Mouse (Mus musculus): ENCODE data around the gene Arhgap33.
A peak's percentile ranks its signal among the peaks of the same experiment; 100 is the strongest.

The Arhgap33 gene

DNA sequence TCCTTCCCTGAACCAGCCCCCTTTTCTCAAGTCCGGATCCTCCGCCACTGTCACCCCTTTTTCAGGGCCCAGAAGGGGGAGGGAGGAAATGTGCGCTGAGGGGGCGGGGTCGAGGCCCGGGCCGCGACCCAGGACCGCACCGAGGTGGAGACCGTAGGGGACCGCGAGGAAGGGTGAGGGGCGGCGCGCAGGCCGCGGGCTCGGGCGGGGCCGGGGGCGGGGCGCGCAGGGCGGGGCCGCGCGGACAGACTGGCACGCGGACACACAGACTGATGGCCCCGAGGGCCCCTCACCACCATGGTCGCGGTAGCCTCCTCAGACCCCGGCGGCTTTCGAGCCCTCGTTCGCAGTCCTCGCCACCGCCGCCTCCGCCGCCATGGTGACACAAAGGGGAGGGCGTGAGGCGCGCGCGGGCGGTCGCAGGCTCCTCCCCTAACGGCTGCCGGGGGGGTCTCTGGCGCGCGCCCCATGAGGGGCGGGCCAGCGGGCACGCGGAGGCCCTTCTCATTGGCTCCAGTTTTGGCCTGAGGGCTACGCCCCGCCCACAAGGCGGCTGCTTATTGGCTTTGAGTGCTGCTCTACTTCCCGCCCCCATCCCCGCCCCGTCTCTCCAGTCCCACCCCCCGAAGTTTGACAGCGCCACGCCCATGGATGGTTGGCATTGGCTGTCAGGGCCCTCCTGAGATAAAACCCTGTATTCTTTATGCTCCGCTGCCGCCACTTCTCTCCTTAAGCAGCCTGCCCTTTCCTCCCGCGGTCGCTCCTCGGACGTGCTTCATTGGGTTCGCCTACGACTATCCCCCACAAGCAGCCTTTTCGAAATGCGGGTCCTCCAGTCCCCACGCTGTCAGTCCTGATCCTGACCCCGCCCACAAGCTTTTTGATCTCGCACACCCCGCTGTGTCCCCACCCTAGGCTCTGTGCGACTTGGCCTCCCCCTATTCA lies at the start of gene Arhgap33:
Gene Arhgap33 (minus strand): TSS at position 428 of the 945 bp plus-strand sequence.
- DNase-seq, result peak; percentile 96 to 98

DNA sequence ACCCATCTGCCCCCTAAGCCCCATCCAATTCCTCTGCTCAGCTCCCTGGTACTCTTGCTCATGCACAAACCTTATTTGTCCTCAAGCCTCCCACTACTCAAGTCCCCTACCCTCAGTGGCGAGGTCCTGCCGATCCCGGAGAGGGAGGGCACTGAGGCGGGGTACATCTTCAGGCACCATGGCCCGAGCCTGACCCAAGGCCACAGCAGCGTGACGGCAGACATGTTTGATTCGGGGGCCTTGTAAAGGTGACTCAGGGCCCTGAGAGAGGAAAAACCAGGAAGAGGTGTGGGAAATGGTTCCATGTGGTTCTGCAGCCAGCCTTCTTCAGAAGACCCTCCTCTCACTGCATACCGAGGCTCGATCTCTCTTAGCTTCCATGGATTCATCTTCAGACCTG lies 49.5 kb upstream of the Arhgap33 start:
- no peak for DNase-seq

DNA sequence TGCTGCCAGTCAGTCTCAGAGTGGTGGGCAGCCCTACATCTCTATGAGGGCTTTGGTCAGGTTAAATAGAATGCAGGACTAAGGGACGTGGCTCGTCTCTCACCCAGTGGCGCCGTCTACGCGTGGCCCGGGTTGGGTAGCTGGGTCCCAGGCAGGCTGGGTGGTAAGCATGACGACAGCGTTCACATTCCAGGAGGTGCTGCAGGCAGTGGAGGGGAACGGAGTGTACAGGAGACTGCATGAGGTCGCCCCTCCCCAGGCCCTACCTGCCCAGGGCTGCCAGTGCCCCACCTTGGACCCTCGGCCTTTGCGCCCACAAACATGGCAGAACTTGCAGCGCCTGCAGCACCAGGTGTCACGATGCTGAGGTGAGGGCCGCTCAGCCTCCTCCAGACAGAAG lies 46.7 kb upstream of the Arhgap33 start:
- no peak for DNase-seq

DNA sequence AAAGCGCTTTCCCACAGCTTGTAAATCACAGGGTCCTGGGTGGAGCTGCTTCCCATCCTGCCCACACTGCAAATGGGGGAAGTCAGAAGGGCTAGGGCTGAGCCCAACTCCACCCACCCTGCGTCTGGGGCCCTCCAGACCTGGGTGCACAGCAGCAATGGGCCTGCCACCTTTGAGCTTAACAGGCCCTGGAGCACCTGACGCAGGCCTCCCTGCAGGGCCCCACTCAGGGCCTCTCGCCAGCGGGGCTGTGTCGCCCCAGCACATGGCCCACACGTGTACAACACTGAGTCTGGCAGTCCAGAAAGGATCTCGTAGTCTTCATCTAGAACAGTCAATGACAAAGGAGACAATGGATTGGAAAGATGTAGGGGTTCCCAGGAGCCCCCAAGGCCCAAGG lies 45.1 kb upstream of the Arhgap33 start:
- DNase-seq, result no peak

DNA sequence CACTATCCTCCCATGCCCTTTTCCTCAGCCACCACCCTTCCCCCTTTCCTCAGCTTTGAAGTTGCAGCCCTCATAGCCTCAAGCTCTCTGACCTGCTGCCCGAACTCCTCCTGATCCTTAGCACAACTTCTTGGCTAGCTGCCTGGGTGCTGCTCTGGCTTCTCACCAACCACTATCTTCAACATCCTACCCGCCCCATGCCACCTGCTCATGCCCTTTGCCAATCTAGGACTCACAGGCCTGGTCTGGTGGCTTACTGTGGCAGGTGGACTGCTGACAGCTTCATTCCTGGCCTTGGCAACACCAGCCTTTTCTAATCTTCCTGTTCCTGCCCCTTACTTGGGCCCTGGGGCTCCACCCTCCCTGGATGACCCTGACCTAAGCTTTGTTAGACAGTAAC lies 38.1 kb upstream of the Arhgap33 start:
- no peak for DNase-seq

DNA sequence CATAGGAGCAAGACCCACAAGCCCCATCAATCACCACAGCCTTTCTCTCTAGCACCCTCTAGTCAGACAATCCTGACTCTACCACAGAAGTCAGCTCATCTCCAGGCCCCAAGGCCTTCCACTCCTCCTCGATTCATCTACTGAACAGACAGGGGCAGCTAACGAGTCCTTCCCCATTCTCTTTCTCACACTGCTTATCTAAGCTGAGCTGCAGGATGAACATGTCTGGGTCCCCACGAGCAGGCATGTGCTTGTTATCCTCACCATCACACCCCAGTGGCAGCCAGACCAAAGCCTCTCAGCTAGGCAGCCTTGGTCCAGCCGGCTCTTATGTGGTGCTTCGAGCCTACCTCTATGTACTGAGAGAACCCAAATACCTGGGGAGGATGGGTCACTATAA lies 37.5 kb upstream of the Arhgap33 start:
- no peak for DNase-seq

DNA sequence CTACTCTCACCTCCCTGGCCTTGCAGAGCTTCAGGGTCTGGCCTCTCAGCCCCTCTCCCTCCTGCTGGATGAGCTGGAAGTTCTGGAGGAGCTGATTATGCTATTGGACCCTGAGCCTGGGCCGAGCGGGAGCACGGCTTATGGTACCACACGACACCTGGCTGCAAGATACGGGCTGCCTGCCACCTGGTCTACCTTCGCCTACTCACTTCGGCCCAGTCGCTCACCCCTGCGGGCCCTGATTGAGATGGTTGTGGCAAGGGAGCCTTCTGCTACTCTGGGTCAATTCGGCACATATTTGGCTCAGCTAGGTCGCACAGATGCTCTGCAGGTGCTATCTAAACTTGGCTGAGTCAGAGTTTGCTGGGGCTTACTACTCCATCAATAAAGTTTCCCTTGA lies 32.7 kb upstream of the Arhgap33 start:
- no peak for DNase-seq

DNA sequence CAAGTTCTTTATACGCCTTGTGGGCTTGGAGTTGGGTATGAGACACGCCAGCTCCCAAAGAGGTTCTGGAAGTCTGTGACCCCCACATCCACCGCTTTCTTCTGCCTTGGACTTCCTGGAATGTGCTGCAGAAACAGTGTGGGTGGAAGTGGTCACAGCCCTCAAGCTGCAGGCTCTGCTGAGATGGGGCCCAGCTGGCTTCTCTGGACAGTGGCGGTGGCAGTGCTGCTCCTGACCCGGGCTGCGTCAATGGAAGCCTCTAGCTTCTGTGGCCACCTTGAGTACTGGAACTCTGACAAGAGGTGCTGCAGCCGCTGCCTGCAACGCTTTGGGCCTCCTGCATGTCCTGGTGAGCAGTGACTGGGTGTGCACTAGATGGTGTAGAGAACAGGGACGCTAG lies 31.2 kb upstream of the Arhgap33 start:
- peak in 1 of 2 experiments; percentile 53 for DNase-seq

DNA sequence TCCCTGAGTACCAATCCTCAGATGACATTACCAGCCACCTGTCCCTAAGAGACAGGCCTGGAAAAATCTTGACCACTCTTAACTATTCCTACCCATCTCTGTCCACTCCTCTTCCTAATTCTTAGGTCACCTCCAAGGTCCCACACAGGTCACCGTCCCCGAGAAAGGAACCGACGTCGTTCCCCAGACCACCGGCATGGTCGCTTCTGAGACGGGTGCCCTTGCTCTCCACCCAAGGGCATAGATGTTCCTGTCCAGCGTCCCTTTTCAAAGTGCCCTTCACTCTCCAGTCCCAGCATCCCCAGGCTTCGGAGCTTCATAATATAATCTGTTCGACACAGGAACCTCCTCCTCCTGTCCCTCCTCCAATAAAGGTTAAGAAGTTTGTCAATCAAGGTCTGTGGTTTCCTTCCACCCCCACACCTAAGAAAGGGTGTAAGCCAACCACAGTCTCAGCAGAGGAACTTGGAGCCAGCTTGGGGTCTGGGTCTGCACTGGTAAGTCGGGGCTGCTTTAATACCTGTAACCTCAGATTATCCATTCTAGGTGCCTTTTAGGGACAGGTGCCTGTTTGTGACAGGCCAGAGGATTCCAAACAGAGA lies 30.2 kb upstream of the Arhgap33 start, which contains the start of gene Igflr1:
Gene Igflr1 (plus strand): TSS at position 458 of the 602 bp plus-strand sequence.
- no peak for DNase-seq

DNA sequence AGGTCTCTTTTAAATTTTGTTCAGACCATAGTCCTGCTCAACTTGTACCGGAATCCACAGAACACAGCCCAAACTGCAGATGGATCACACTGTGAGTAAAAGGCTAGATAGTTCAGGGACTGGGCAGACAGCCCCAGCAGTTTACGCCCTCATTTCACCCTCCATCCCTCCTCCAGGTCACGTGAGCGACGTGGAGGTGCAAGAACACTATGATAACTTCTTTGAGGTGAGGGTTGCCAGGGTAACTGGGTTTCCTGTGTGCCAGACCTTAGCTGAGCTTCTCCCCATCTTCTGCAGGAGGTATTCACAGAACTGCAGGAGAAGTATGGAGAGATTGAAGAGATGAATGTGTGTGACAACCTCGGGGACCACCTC lies 29.0 kb upstream of the Arhgap33 start:
- DNase-seq, result no peak

DNA sequence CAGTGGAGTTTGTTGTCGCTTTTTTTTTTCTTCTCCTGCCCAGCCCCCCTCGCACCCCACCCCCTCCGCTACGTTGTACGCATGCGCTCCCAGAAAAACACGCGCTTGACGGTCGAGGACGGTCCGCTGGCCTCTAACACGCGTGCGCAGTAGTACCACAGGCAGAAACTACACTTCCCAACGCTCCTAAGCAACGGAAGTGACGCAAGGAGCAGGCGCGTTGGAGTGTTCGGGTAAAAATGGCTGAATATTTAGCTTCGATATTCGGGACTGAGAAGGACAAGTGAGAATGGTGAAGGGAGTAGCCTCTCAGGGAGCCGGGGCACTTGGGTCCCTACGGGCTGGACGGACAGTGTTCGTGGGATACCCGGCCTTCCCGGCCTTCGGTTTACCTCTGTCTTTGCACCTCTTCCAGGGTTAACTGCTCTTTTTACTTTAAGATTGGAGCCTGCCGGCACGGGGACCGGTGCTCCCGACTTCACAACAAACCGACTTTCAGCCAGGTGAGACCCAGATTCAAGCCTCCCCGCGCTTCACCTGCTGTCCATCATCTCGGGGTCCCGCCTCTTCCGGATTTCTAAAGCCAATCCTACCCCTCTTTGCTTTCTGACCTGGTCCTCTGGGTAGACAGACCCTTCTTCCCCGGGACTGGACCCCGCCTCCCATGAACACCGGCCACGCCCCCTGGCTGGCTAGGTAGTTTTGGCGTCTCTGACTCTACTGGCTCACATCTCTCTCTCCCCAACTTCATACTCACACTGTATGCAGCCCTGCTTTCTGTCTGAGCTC lies 28.5 kb upstream of the Arhgap33 start, which contains the start of the genes U2af1l4, Gm49396 and Psenen:
Gene U2af1l4 (plus strand): TSS at position 185 of the 789 bp plus-strand sequence.
Gene Gm49396 (plus strand): TSS at position 228 of the 789 bp plus-strand sequence.
Gene Psenen (minus strand): TSS at position 511 of the 789 bp plus-strand sequence.
- DNase-seq, result peak; percentile 97

DNA sequence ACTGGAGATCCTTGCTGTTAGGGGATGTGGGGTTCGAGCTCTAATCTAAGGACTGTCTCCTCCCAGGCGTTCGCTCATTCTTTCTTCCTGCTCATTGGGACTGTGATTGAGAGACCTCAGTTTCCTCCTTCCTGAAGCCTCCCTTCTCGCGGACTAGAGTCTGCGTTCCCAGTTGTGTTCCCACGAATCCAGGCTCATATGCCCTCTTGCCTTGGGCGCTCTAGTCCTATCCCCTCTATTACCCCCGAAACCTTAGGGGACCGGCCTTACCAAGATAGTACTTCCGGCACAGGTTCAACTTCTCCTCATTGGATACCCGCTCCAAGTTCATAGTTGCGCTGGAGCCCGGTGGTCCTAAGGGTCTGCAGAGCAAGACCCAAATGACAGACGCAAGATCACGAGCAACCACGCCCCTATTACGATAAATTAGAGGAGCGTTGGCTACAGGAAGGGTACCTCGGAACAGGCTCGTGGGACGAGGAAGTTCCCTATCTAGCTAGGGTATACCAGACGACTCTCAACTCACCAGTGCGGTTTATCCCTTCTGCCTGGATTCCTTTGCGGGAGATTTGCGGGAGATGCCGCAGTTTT lies 27.8 kb upstream of the Arhgap33 start:
- no peak for DNase-seq

DNA sequence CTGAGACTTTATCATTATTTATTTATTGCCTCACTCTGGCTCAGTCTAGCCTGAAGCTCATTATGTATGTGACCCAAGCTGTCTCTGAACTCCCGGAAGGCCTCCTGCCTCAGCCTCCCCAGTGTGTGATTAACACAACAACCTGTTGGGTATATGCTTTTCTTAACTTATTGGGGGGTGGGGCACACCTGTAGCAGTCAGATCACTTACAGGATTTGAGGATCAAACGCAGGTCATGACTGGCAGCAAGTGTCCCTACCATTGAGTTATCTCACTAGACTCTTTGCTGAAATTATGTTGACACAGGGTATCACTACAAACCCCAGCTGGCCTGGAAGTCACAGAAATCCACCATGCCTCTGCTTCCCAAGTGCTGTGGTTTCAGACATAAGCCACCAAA lies 25.4 kb upstream of the Arhgap33 start:
- DNase-seq, result no peak

DNA sequence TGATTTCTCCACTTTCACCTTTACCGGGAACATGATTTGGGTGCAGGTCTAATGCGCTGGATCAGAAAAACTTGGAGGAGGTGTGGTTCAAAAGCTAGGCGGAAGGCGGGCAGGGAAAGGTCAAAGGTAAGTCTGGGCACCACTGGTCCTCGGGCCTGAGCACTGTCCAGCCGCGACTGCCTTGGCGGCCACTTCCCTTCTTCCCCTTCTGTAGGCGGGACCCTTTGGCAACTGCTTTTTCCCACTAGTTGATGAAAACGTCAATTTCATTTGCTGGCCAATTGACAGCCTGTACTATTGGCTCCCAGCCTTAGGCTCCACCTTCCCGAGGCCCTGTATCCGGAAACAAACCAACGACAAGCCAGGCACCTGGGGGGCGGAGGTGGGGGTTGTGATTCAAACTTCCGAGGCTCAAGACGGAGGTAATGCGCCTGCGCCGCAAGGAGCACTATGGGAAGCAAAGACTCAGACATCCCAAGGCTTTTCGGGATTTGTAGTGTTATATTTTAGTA lies 24.6 kb upstream of the Arhgap33 start, which contains the start of gene Lin37:
Gene Lin37 (minus strand): TSS at position 396 of the 512 bp plus-strand sequence.
- peak; percentile 97 to 99 for DNase-seq

DNA sequence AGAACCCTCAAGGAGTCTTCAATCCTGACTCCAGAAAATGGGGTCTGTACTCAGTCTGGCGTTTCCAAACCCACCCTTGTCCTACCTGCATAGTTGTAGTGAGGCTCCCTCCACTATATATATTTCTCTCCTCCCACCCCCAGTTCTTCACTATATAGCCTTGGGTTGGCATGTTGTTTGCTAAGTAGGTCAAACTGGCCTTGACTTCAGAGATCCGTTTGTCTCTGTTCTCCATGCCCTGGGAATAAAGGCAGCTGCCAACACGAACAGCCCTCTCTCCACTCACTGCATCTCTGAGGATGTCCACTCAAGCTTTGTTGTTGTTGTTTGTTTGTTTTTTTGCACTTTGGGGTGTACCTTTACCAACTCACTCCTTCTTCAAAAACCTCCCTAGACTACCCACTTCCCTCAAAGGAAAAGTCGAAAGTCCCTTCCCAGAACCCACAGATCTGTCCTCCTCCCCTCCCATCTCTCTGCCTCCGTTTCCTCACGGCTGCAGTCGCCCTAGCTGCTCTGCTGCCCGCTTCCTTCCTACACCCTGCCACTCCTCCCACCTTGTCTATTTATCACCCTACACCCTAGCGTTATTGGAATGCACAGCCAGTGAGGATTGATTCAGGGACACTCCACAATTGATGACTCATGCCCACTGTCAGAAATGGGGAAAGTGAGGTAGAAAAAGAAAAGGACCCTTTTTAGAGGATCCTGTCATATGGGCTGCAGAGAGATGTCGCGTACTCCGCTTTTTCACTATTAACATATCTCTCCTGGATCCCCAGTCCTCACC lies 24.0 kb upstream of the Arhgap33 start:
- no peak for DNase-seq

DNA sequence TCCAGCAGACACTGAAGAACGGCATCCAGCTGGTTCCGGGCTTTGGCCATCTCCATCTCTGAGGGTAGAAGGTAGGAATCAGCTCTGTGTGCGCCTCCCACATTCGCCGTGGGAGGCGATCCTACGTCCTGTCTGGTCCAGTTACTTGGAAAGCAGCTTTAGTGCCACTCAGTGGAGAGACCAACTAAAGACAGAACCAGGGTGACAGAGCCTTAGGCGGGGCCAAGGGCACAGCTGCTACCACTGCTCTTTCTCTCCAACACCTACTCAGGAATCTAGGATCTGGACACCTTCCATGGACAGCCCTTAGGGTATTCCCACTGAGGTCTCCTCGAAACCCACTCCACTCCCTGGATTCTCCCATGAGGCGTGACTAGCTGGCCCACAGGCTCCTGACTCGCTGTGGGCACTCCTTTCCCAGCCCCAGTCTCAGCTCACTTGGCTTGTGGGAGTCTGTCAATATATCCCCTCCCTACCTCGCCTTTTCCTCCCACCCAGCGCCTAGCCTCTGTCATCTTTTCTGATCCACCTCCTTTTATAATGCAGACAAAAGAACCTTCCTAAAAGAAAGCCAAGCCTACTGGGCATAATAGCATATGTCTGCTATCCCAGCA lies 23.1 kb upstream of the Arhgap33 start:
- DNase-seq, result no peak

DNA sequence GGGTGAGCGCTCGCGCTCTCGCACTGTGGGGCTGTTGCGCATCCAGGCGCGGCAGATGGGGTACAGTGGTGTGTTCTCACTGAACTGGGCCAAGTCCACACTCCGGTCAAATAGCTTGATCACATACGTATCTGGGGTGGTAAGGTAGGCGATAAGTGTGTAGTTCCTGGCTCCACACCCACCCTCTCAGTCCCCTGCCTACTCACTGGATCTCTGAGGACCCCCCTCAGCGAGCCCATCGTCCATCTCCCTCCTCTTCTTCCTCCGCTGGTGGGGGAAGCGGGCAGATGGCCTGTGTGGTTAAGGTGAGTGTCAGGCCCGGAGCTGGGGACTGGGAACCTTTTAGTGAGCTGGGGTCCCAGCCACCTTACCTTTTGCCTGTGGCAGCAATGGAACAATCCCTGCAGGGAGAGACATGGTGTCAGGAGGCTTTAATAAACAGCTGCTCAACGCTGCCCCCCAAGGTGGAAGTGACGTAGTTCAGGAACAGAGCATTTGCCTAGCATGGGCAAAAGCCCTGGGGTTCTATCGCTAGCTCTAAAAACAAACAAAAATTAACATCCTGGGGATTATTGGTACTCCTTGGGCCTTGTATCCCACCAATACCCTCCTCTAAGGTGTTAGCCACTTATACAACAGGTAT lies 22.2 kb upstream of the Arhgap33 start:
- no peak for DNase-seq

DNA sequence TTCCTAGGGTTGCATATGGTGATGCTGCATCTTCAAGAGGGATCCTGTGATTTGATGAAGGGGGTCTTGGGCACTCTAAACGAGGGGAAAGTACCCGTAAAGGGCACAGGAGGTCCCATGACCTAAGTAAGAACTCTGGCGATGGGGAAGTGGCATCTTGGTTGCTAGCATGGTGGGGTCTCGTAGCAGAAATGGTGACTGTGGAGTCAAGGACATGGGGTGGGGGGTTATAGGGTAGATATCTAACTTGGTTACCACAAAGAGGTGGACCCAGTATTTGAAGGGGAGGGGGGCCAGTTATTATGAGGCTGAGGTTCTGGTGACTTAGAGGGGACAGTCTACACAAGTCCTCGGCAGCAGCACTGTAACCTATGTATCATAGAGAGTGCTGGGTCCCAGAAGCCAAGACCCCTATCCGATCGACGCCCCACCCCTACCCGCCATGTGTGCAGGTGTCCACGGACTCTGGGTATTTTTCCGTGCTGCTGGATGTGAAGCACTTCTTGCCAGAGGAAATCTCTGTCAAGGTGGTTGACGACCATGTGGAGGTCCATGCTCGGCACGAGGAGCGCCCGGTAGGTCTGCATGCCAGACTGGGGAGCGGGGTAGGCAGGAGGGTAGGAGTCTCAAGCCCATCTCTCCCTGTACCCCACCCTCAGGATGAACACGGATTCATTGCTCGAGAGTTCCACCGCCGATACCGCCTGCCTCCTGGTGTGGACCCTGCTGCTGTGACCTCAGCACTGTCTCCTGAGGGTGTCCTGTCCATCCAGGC lies 19.1 kb upstream of the Arhgap33 start:
- no peak for DNase-seq

DNA sequence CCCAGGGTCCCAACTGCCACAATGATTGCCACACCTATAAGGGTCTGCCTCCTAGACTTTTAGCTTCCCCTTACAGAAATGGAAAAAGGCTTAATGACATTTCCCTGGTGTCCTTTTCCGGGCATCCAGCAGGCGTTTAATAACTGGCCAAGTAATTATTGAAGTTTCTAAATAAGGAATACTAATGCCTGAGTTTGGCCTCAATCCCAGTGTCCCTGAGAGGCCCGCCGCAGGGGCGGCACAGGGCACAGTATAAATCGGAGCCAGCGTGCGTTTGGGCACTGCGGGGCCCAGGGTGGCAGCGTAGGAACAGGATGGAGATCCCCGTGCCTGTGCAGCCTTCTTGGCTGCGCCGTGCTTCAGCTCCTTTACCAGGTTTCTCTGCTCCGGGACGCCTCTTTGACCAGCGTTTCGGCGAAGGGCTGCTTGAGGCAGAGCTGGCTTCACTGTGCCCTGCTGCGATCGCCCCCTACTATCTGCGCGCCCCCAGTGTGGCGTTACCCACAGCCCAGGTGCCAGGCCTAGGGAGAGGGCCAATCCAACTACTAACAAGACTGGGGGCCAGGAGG lies 18.2 kb upstream of the Arhgap33 start:
- peak; percentile 50 to 65 for DNase-seq
